Mouse (Mus musculus) thymus, adult 2 months (tissue): Measurements from ENCODE around the gene Muc15. TPM values are rescaled to one million over a fixed set of nuclear protein-coding genes. Genes with fewer than 3 reads are reported as not detected.

Experiments
- DNase-seq: peaks from one replicate; pipeline ENCODE4 v3.0.0; 2021
- H3K27ac ChIP-seq: fragments of 200-500 bp; 2 replicates; pipeline ENCODE4 v1.5.1; 2012; ENCODE audit warnings: low read length, control low read depth; ENCODE audit not compliant: control insufficient read depth, insufficient read depth
- H3K27me3 ChIP-seq: fragments of 200-500 bp; 2 replicates; pipeline ENCODE4 v1.6.1; 2012; ENCODE audit warnings: mild to moderate bottlenecking, low read length, moderate library complexity, mixed read lengths; ENCODE audit not compliant: control insufficient read depth, insufficient read depth
- H3K36me3 ChIP-seq: fragments of 200-500 bp; 2 replicates; pipeline ENCODE4 v1.6.1; 2012; ENCODE audit warnings: mild to moderate bottlenecking, low read length, moderate library complexity; ENCODE audit not compliant: control insufficient read depth, insufficient read depth
- H3K4me1 ChIP-seq: fragments of 200-500 bp; replicated peaks from 2 replicates; pipeline ENCODE4 v1.6.1; 2012; ENCODE audit warnings: low read length; ENCODE audit not compliant: control insufficient read depth, insufficient read depth
- H3K4me3 ChIP-seq: fragments of 200-500 bp; 2 replicates; pipeline ENCODE4 v1.5.1; 2012; ENCODE audit warnings: mild to moderate bottlenecking, low read length, control low read depth, moderate library complexity; ENCODE audit not compliant: control insufficient read depth, insufficient read depth
- CTCF ChIP-seq: fragments of 200-500 bp; IDR thresholded peaks from 2 replicates; pipeline ENCODE4 v1.5.1; 2012; ENCODE audit warnings: mild to moderate bottlenecking, control low read depth, low read length, moderate library complexity, borderline replicate concordance; ENCODE audit not compliant: control insufficient read depth, poor library complexity, insufficient read depth; ENCODE audit errors: extremely low read depth
- POLR2A ChIP-seq: fragments of 200-500 bp; IDR thresholded peaks from 2 replicates; pipeline ENCODE4 v1.6.1; 2012; ENCODE audit warnings: mild to moderate bottlenecking, low read length, control low read depth, moderate library complexity; ENCODE audit not compliant: control insufficient read depth, poor library complexity, insufficient read depth; ENCODE audit errors: extremely low read depth
- WGBS: fragments of 180-500 bp; shearing (Covaris S2); methylation state at CpG from one replicate; pipeline ENCODE4 v1.1.7; 2018; 5-methylcytosine and 5-hydroxymethylcytosine counted together
- polyA plus RNA-seq: library from polyadenylated mRNA; depleted of rRNA; stranded (reverse); fragments of >200 nt; gene quantifications from 2 replicates; pipeline ENCODE4 v1.2.3, GENCODE M21; 2012; rRNA removed

Muc15 gene
- polyA plus RNA-seq, 1 experiment = 0.20 TPM

DNA sequence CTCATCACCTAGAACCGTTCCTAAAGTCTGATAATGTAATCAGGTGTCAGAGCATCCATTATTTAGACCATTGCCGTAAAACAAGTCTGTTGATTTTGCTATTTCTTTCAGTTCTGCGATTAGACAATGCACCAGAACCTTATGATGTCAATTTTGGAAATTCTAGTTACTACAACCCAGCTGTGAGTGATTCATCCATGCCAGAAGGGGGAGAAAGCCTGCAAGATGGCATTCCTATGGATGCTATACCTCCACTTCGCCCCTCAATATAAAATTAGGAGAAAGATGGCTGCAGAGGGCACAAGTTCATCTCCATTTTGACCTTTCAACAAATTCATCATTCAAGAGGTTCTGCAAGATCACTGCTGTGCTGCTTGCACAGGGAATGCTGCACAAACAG, 16.1 kb downstream of the Muc15 start:
- H3K4me1 ChIP-seq = no peaks in the 10 kb centered on the region
- no peaks in the 10 kb centered on the region for H3K36me3 ChIP-seq
- 74% methylated on average over 4 of the region's 4 CpGs for WGBS
- H3K4me3 ChIP-seq = no peak overlapping the region
- no peak overlapping the region for H3K27ac ChIP-seq
- TF ChIP-seq CTCF = no peak
- TF ChIP-seq POLR2A = no peak
- no peak for DNase-seq
- no peaks in the 10 kb centered on the region for H3K27me3 ChIP-seq

DNA sequence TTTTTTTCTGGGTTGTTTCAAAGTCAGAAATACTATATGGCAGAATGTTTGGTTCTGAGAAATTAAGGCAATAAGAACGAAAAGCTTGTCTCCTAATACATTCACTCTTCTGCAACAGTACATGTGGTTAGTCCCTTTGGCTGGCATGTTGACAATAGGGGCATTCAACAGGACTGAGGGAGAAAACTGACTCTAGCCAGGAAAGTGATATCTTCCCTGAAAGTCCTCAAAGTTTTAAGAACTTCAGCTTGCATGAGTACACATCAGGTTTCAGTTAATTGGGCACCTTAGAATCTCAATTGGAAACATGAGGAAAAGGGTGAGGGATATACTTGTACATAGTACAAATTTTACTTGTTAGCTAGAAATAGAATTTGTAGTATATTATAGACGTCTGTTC, 16.8 kb downstream of the Muc15 start:
- Histone ChIP-seq H3K4me3 (no peak overlapping the region), H3K4me1 (no peaks in the 10 kb centered on the region), H3K27ac (no peak overlapping the region), H3K27me3 (no peaks in the 10 kb centered on the region), H3K36me3 (no peaks in the 10 kb centered on the region)
- no peak for DNase-seq
- WGBS = 71% methylated on average over 2 of the region's 2 CpGs
- TF ChIP-seq POLR2A (no peak), CTCF (no peak)

- no peaks in the 10 kb centered on the region for H3K4me1 ChIP-seq
- DNase-seq = no peak
- 91% methylated on average over 1 of the region's 1 CpGs for WGBS
- no peaks in the 10 kb centered on the region for H3K36me3 ChIP-seq
- H3K4me3 ChIP-seq = no peak overlapping the region
- no peaks in the 10 kb centered on the region for H3K27me3 ChIP-seq
- TF ChIP-seq CTCF (no peak), POLR2A (no peak)
- H3K27ac ChIP-seq = no peak overlapping the region
Observed at GRCm38 (mm10) chr2:110739781-110740180, 18.6 kb downstream of the Muc15 start.

- TF ChIP-seq POLR2A (no peak), CTCF (no peak)
- no peak for DNase-seq
- no peak overlapping the region for H3K27ac ChIP-seq
- no peaks in the 10 kb centered on the region for H3K4me1 ChIP-seq
- H3K27me3 ChIP-seq = no peaks in the 10 kb centered on the region
- 59% methylated on average over 1 of the region's 1 CpGs for WGBS
- H3K4me3 ChIP-seq = no peak overlapping the region
- no peaks in the 10 kb centered on the region for H3K36me3 ChIP-seq
Observed at GRCm38 (mm10) chr2:110740493-110740892, 19.4 kb downstream of the Muc15 start.

- no peaks in the 10 kb centered on the region for H3K36me3 ChIP-seq
- no peaks in the 10 kb centered on the region for H3K4me1 ChIP-seq
- no peak overlapping the region for H3K27ac ChIP-seq
- DNase-seq = no peak
- TF ChIP-seq POLR2A (no peak), CTCF (no peak)
- H3K4me3 ChIP-seq = no peak overlapping the region
- H3K27me3 ChIP-seq = no peaks in the 10 kb centered on the region
- WGBS = 71% methylated on average over 2 of the region's 2 CpGs
Observed at GRCm38 (mm10) chr2:110757556-110757955, 36.4 kb downstream of the Muc15 start.

DNA sequence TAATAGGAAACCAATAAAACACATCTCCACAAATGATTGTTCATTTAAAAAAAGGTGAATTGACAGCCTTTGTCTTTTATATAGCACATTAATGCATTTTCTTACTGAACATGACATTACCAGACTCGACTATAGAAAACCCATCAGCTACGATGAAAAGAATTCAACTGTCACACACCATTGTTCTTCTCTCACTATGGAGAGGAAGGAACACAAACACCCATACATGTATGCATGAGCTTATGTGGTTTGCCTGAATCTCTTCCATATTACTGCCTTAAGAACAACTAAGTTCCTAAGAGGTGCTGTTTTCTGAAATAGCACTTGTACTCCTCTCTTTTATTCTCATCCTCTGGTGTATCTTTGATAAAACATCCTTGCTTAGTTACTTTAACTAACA, 38.3 kb downstream of the Muc15 start:
- 91% methylated on average over 2 of the region's 2 CpGs for WGBS
- DNase-seq = no peak
- H3K27ac ChIP-seq = no peak overlapping the region
- no peaks in the 10 kb centered on the region for H3K27me3 ChIP-seq
- H3K4me3 ChIP-seq = no peak overlapping the region
- no peak for TF ChIP-seq CTCF
- no peak for TF ChIP-seq POLR2A
- H3K4me1 ChIP-seq = no peaks in the 10 kb centered on the region
- H3K36me3 ChIP-seq = no peaks in the 10 kb centered on the region

- Histone ChIP-seq H3K4me1 (no peaks in the 10 kb centered on the region), H3K27ac (no peak overlapping the region), H3K4me3 (no peak overlapping the region), H3K36me3 (no peaks in the 10 kb centered on the region), H3K27me3 (no peaks in the 10 kb centered on the region)
- TF ChIP-seq CTCF = no peak
- no peak for TF ChIP-seq POLR2A
- WGBS = 93% methylated on average over 3 of the region's 3 CpGs
- DNase-seq = no peak
Observed at GRCm38 (mm10) chr2:110787396-110787795, 66.3 kb downstream of the Muc15 start.

Other genes with a start within 250 kb of the Muc15 start
- not detected in 2 replicates for gene Slc5a12, start 124.0 kb upstream of the Muc15 start, polyA plus RNA-seq
- not detected in 2 replicates for gene Ano3, start 229.6 kb downstream of the Muc15 start, polyA plus RNA-seq